Mouse (Mus musculus): ENCODE results near the gene Defb46. TPM values are rescaled to one million over a fixed set of nuclear protein-coding genes. Genes with fewer than 3 reads are reported as not detected.

Defb46 gene
- total RNA-seq (2017), result not detected in 3 replicates

DNA sequence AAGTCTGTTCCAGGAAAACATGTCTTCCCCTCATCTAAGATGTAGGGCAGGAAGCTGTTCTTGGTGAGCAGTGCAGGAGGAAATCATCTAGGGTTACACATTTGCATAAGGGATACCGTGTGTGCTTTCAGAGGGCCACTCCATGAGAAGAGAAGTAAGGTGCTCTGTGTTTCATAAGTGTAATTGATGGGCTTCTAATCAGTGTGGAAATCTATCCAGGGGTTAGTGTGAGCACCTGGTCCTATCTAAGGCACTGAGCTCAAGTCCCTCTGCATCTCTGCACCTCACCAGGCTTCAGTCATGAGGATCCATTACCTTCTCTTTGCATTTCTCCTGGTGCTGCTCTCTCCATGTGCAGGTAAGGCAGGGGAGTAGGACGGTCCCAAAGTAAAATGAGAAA lies at the start of gene Defb46:
Gene Defb46, plus strand, starts transcription at position 301 of the 400 bp plus-strand sequence.
- no peak for ATAC-seq (replicated peaks; ENCODE audit: insufficient number of reproducible peaks, low FRiP score, low TSS enrichment, poor library complexity, severe bottlenecking)

DNA sequence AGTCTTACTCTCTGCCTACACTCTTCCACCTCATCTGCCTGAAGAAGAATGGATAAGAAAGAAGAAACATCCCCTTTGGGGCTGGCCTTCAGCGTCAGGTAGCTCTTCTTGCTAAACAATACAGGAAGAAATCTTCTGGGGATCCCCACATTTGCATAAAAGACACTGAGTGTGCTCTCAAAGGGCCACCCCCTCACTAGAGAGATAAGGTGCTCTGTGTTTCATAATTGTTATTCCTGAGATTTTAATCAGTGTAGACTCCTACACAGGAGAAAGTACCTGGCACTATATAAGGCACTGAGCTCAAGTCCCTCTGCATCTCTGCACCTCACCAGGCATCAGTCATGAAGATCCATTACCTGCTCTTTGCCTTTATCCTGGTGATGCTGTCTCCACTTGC lies 14.6 kb upstream of the Defb46 start, which contains the start of gene Defb6:
Gene Defb6, plus strand, starts transcription at position 318 of the 400 bp plus-strand sequence.
- no peak for ATAC-seq (replicated peaks; ENCODE audit: insufficient number of reproducible peaks, low FRiP score, low TSS enrichment, poor library complexity, severe bottlenecking)

DNA sequence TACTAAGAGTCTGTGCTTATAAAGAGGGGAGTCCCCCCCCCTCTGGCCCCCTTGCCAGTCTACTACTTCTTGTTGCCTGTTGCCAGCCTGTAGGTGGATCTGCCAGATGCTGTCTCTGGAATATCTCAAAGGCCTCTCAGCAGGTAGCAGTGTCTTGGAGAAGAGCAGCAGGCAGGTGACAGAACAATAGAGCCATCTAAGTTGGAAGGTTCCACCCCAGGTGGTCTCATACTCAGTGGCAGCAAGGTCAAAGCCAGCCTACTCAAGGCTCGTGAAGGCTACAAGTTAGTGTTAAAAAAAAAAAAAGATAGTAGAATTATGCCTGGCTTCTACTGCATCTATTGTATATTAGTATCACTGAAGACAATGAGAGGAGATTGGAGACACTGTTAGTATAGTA lies 1.6 kb upstream of the Defb46 start:
- no peak for ATAC-seq (replicated peaks; ENCODE audit: insufficient number of reproducible peaks, low FRiP score, low TSS enrichment, poor library complexity, severe bottlenecking)

- ATAC-seq (replicated peaks; ENCODE audit: insufficient number of reproducible peaks, low FRiP score, low TSS enrichment, poor library complexity, severe bottlenecking), result no peak
Measured at GRCm38 (mm10) chr8:19247280-19247679, 7.6 kb downstream of the Defb46 start, which contains the start of gene Defb5. Gene Defb5 (plus strand): TSS chr8:19247580.

- no peak for ATAC-seq (replicated peaks; ENCODE audit: insufficient number of reproducible peaks, low FRiP score, low TSS enrichment, poor library complexity, severe bottlenecking)
Measured at GRCm38 (mm10) chr8:19258136-19258535, 18.4 kb downstream of the Defb46 start.

DNA sequence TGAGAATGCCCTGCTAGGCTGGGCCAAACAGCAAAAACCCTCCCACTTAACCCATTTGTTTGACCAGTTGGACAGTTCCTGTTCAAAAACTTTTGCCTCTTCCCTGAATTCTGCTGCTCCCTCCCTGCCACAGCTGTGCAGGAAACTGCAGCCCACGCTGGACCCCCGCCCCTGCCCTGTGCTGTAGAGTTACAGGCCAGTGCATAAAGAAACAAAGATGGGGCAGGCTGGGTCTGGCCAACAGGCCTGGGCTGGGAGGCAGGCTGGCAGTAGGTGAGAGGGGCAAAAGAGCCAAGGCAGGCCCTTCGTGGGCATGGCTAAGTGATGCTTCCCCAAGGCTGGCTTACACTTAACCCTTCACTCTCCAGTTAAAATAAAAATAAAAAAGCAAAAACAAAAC lies 20.0 kb downstream of the Defb46 start:
- no peak for ATAC-seq (replicated peaks; ENCODE audit: insufficient number of reproducible peaks, low FRiP score, low TSS enrichment, poor library complexity, severe bottlenecking)

Other genes with a start within 250 kb of the Defb46 start
- not detected in 3 replicates for gene Defb37, start 248.9 kb upstream of the Defb46 start, total RNA-seq (2017)
- gene Defb38, start 213.3 kb upstream of the Defb46 start, total RNA-seq (2017), result not detected in 3 replicates
- gene Defb39, start 175.1 kb upstream of the Defb46 start, total RNA-seq (2017), result not detected in 3 replicates
- gene Defb12, start 125.1 kb upstream of the Defb46 start, total RNA-seq (2017), result not detected in 3 replicates
- gene Defb34, start 116.2 kb upstream of the Defb46 start, total RNA-seq (2017), result not detected in 3 replicates
- gene Gm45826, start 99.1 kb upstream of the Defb46 start, total RNA-seq (2017), result not detected in 3 replicates
- not detected in 3 replicates for gene Defb14, start 45.6 kb upstream of the Defb46 start, total RNA-seq (2017)
- not detected in 3 replicates for gene Defb4, start 41.2 kb upstream of the Defb46 start, total RNA-seq (2017)
- not detected in 3 replicates for gene Defb6, start 14.4 kb upstream of the Defb46 start, total RNA-seq (2017)
- not detected in 3 replicates for gene Defb5, start 7.7 kb downstream of the Defb46 start, total RNA-seq (2017)
- not detected in 3 replicates for gene Defb3, start 53.4 kb downstream of the Defb46 start, total RNA-seq (2017)
- gene Defb8, start 207.7 kb downstream of the Defb46 start, total RNA-seq (2017), result not detected in 3 replicates